Mouse (Mus musculus): ENCODE data around the gene Vmn1r209.

GRCm38 (mm10) chr13:22831248-22831647 is 21.8 kb upstream of the Vmn1r209 start, which contains the start of gene Vmn1r210:
- TF ChIP-seq CTCF (IDR thresholded peaks at IDR 0.05; ENCODE audit: borderline replicate concordance, control insufficient read depth, extremely low read depth, insufficient read depth, low read length, poor library complexity) (no peak), POLR2A (IDR thresholded peaks at IDR 0.05; ENCODE audit: control insufficient read depth, extremely low read depth, insufficient read depth, low read length, poor library complexity) (no peak)
